Mouse (Mus musculus) thymus, adult 2 months (tissue): ENCODE data around the gene Usp20.

Experiments
- CTCF ChIP-seq: fragments of 200-500 bp; IDR thresholded peaks from 2 replicates; pipeline ENCODE4 v1.5.1; 2012; ENCODE audit warnings: mild to moderate bottlenecking, control low read depth, low read length, moderate library complexity, borderline replicate concordance; ENCODE audit not compliant: control insufficient read depth, poor library complexity, insufficient read depth; ENCODE audit errors: extremely low read depth
- POLR2A ChIP-seq: fragments of 200-500 bp; IDR thresholded peaks from 2 replicates; pipeline ENCODE4 v1.6.1; 2012; ENCODE audit warnings: mild to moderate bottlenecking, low read length, control low read depth, moderate library complexity; ENCODE audit not compliant: control insufficient read depth, poor library complexity, insufficient read depth; ENCODE audit errors: extremely low read depth

- TF ChIP-seq CTCF (no peak), POLR2A (no peak)
Measured at GRCm38 (mm10) chr2:30933032-30933431, 49.0 kb upstream of the Usp20 start.
